Mouse (Mus musculus) lung, adult 18-20 months (tissue): Measurements from ENCODE around the gene 6430571L13Rik.

Source experiments
- DNase-seq, 2 experiments: peaks; one replicate each; pipeline ENCODE4 v3.0.0; 2022; ENCODE audit warnings: mixed read lengths in 2 of 2

6430571L13Rik gene

GRCm38 (mm10) chr9:107307099-107307872 is 33.1 kb upstream of the 6430571L13Rik start:
- no peak for DNase-seq

- peak; percentile 89 to 94 for DNase-seq
These were observed 32.5 kb upstream of the 6430571L13Rik start for GRCm38 (mm10) chr9:107307886-107308285.

- no peak for DNase-seq
These were observed 31.9 kb upstream of the 6430571L13Rik start for GRCm38 (mm10) chr9:107308346-107309000.

GRCm38 (mm10) chr9:107309171-107309570 is 31.2 kb upstream of the 6430571L13Rik start:
- no peak for DNase-seq

- no peak for DNase-seq
These were observed 30.8 kb upstream of the 6430571L13Rik start for GRCm38 (mm10) chr9:107309600-107309999.

- DNase-seq, result peak in 1 of 2 experiments; percentile 47
These were observed 27.4 kb upstream of the 6430571L13Rik start for GRCm38 (mm10) chr9:107312811-107313584.

- no peak for DNase-seq
These were observed 26.5 kb upstream of the 6430571L13Rik start for GRCm38 (mm10) chr9:107313926-107314325.

- peak; percentile 61 to 72 for DNase-seq
These were observed 24.6 kb upstream of the 6430571L13Rik start for GRCm38 (mm10) chr9:107315791-107316190.

- DNase-seq, result peak; percentile 62 to 70
These were observed 17.8 kb upstream of the 6430571L13Rik start for GRCm38 (mm10) chr9:107322461-107323050.

- peak; percentile 82 to 90 for DNase-seq
These were observed 16.8 kb upstream of the 6430571L13Rik start for GRCm38 (mm10) chr9:107323558-107323957.

- DNase-seq, result no peak
These were observed 15.4 kb upstream of the 6430571L13Rik start for GRCm38 (mm10) chr9:107324799-107325561.

- peak; percentile 64 to 75 for DNase-seq
These were observed 14.5 kb upstream of the 6430571L13Rik start for GRCm38 (mm10) chr9:107325904-107326303.

GRCm38 (mm10) chr9:107327879-107328620 is 12.4 kb upstream of the 6430571L13Rik start:
- DNase-seq, result peak; percentile 88 to 94

- DNase-seq, result no peak
These were observed 9.6 kb upstream of the 6430571L13Rik start for GRCm38 (mm10) chr9:107330791-107331190.

- no peak for DNase-seq
These were observed 6.7 kb upstream of the 6430571L13Rik start for GRCm38 (mm10) chr9:107333686-107334085.

- DNase-seq, result peak in 1 of 2 experiments; percentile 24
These were observed 6.0 kb upstream of the 6430571L13Rik start for GRCm38 (mm10) chr9:107334356-107334755.

- DNase-seq, result no peak
These were observed 5.4 kb upstream of the 6430571L13Rik start for GRCm38 (mm10) chr9:107335046-107335445.

GRCm38 (mm10) chr9:107335909-107336308 is 4.5 kb upstream of the 6430571L13Rik start:
- DNase-seq, result peak; percentile 70 to 75

- no peak for DNase-seq
These were observed 4.0 kb upstream of the 6430571L13Rik start for GRCm38 (mm10) chr9:107336386-107336785.

- DNase-seq, result peak; percentile 75 to 77
These were observed 2.1 kb upstream of the 6430571L13Rik start, which contains the start of gene Hemk1 for GRCm38 (mm10) chr9:107338172-107338883. Gene Hemk1 (minus strand): TSS chr9:107338350.
